Mouse (Mus musculus) left cerebral cortex, postnatal 25 days (tissue): ENCODE measurements around the gene Gm45015. TPM values are rescaled to one million over a fixed set of nuclear protein-coding genes. Genes with fewer than 3 reads are reported as not detected.
"Not testable (repeated sequence)": the region's sequence is repeated elsewhere in the genome, so short reads cannot be mapped to it uniquely, and the experiment has no call there.

Experiments
- DNase-seq, 2 experiments: peaks; one replicate each; pipeline ENCODE4 v3.0.0; 2022; ENCODE audit warnings: low spot score in 2 of 2, mixed read lengths in 1 of 2
- intact Hi-C: fragments of 180-260 bp; cut with DNase I; formaldehyde crosslinking; loops from one replicate; pipeline ENCODE4 v1.15.1; 2025
- total RNA-seq, 2 experiments: library from RNA; stranded (reverse); gene quantifications; 2 replicates each; pipeline ENCODE4 v1.2.3; 2021

Gene Gm45015
- not detected for total RNA-seq

- DNase-seq, result no peak
- intact Hi-C loops, result no loop called here
Measured at GRCm38 (mm10) chrX:73336740-73337139, at the start of gene Gm45015. Gene Gm45015 (minus strand): TSS chrX:73336840.

GRCm38 (mm10) chrX:73384924-73385323 is 48.3 kb upstream of the Gm45015 start:
- intact Hi-C loops, result no loop called here
- no peak for DNase-seq

GRCm38 (mm10) chrX:73384419-73384818 is 47.8 kb upstream of the Gm45015 start:
- DNase-seq, result peak; percentile 4 to 10
- intact Hi-C loops, result no loop called here

- DNase-seq, result no peak
Measured at GRCm38 (mm10) chrX:73363291-73363690, 26.7 kb upstream of the Gm45015 start.

GRCm38 (mm10) chrX:73356719-73357118 is 20.1 kb upstream of the Gm45015 start:
- intact Hi-C loops, result no loop called here

More at GRCm38 (mm10) chrX:73363291-73363690, 26.7 kb upstream of the Gm45015 start:
- intact Hi-C loops, result no loop called here

GRCm38 (mm10) chrX:73356163-73356562 is 19.5 kb upstream of the Gm45015 start:
- intact Hi-C loops, result no loop called here
- no peak for DNase-seq

More at GRCm38 (mm10) chrX:73356719-73357118, 20.1 kb upstream of the Gm45015 start:
- no peak for DNase-seq

GRCm38 (mm10) chrX:73344346-73344745 is 7.7 kb upstream of the Gm45015 start:
- intact Hi-C loops, result loop anchor here (5.0 kb wide), 2 partner anchors 117 to 148 kb away; partner anchors contain the start of gene F8a
- peak in 1 of 2 experiments; percentile 43 for DNase-seq

GRCm38 (mm10) chrX:73343802-73344201 is 7.2 kb upstream of the Gm45015 start:
- no peak for DNase-seq
- intact Hi-C loops, result loop anchor here (5.0 kb wide), 2 partner anchors 117 to 148 kb away; partner anchors contain the start of gene F8a

GRCm38 (mm10) chrX:73342941-73343735 is 6.5 kb upstream of the Gm45015 start:
- no peak for DNase-seq
- intact Hi-C loops, result loop anchor here (5.0 kb wide), 2 partner anchors 116 to 149 kb away; partner anchors contain the start of gene F8a

- intact Hi-C loops, result loop anchor here (5.0 kb wide), 2 partner anchors 115 to 150 kb away; partner anchors contain the start of gene F8a
Measured at GRCm38 (mm10) chrX:73342483-73342895, 5.8 kb upstream of the Gm45015 start, which contains the start of gene Zfp275. Gene Zfp275 (plus strand): TSS chrX:73342621.

GRCm38 (mm10) chrX:73342068-73342467 is 5.4 kb upstream of the Gm45015 start:
- intact Hi-C loops, result loop anchor here (5.0 kb wide), 2 partner anchors 115 to 150 kb away; partner anchors contain the start of gene F8a
- no peak for DNase-seq

More at GRCm38 (mm10) chrX:73342483-73342895, 5.8 kb upstream of the Gm45015 start, which contains the start of gene Zfp275:
- peak; percentile 62 to 66 for DNase-seq

GRCm38 (mm10) chrX:73341473-73341872 is 4.8 kb upstream of the Gm45015 start:
- intact Hi-C loops, result loop anchor here (5.0 kb wide), 2 partner anchors 114 to 151 kb away; partner anchors contain the start of gene F8a
- no peak for DNase-seq

GRCm38 (mm10) chrX:73333548-73333947 is 3.1 kb downstream of the Gm45015 start:
- no peak for DNase-seq
- intact Hi-C loops, result no loop called here

- no peak for DNase-seq
- intact Hi-C loops, result no loop called here
Measured at GRCm38 (mm10) chrX:73327215-73327614, 9.4 kb downstream of the Gm45015 start.

- DNase-seq, result no peak
- intact Hi-C loops, result no loop called here
Measured at GRCm38 (mm10) chrX:73321029-73321428, 15.6 kb downstream of the Gm45015 start.

- intact Hi-C loops, result loop anchor here (1.0 to 5.0 kb wide), 2 partner anchors 118 to 180 kb away; no protein-coding TSS in a partner anchor
- DNase-seq, result peak; percentile 20 to 37
Measured at GRCm38 (mm10) chrX:73312522-73312921, 24.1 kb downstream of the Gm45015 start.

GRCm38 (mm10) chrX:73295745-73296144 is 40.9 kb downstream of the Gm45015 start:
- intact Hi-C loops, DNase-seq: not testable (repeated sequence)

GRCm38 (mm10) chrX:73292876-73293275 is 43.8 kb downstream of the Gm45015 start, which contains the start of the genes Xlr5a and Xlr5c:
Gene Xlr5a (minus strand): TSS chrX:73292976.
Gene Xlr5c (minus strand): TSS chrX:73292976.
- DNase-seq, intact Hi-C loops: not testable (repeated sequence)
